In the genomic region with DNA sequence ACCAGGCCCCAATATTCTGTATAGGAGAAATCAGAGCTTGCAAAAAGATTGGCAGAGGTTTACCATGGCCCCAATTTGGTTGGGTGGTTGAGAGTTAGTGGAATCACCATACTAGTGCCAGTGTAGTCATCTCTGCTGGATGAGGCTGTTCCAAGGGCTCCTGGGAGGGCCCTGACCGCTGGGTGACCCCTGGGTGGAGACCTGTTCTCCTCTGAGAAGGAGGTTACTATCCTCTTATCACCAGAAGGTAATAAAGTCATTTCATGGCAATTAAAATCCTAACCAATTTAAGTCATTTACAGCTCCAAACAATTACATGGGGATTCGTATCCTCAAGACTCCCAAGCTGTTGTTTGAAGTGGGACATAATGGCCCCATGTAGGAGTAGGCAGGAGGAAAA, we compare ENCODE assay signal across 28 mouse cellular contexts. TPM values are rescaled to one million over a fixed set of nuclear protein-coding genes. Genes with fewer than 3 reads are reported as not detected.
"Had no signal": no experiment of that assay in that cellular context is flagged by ENCODE, and none has a peak within 500 bp of the region (broad histone marks: within the 10 kb centered on the region; RNA-seq: fewer than 3 reads in every experiment).

No protein-coding gene starts in this region.

- H3K36me3 ChIP-seq: heart, embryonic 10.5 days; heart, embryonic 12.5 days; hindbrain, embryonic 10.5 days; hindbrain, embryonic 12.5 days; kidney, embryonic 15.5 days; limb, embryonic 10.5 days; limb, embryonic 12.5 days; liver, embryonic 13.5 days; liver, embryonic 15.5 days had no signal

- H3K27me3 ChIP-seq: heart, embryonic 12.5 days; hindbrain, embryonic 12.5 days; kidney, embryonic 15.5 days; limb, embryonic 12.5 days; liver, embryonic 13.5 days; liver, embryonic 15.5 days had no signal

- H3K4me3 ChIP-seq: gastrocnemius, adult 2 months; heart, embryonic 10.5 days; heart, embryonic 12.5 days; hindbrain, embryonic 10.5 days; hindbrain, embryonic 12.5 days; kidney, embryonic 15.5 days; left cerebral cortex, adult 2 months; limb, embryonic 10.5 days; limb, embryonic 12.5 days; liver, embryonic 13.5 days; liver, embryonic 15.5 days had no signal

- DNase-seq: gastrocnemius, adult 2 months; gastrocnemius, postnatal 10 days; gastrocnemius, postnatal 25 days; heart, adult 18-20 months; heart, postnatal 10 days; heart, postnatal 4 days; kidney, adult 18-20 months; kidney, adult 9 months; kidney, postnatal 14 days; kidney, postnatal 4 days; layer of hippocampus, adult 9-11 months; liver; liver, embryonic 13.5 days had no signal

- ATAC-seq: hindbrain, embryonic 16.5 days; inflammation-experienced regulatory T-cells, adult 6 months had no signal

- H3K9ac ChIP-seq: heart, embryonic 12.5 days; hindbrain, embryonic 12.5 days; hindbrain, embryonic 14.5 days; kidney, embryonic 15.5 days; limb, embryonic 12.5 days; liver, embryonic 13.5 days; liver, embryonic 15.5 days had no signal

- H3K27ac ChIP-seq: gastrocnemius, adult 2 months; heart, embryonic 10.5 days; hindbrain, embryonic 10.5 days; hindbrain, embryonic 12.5 days; hindbrain, embryonic 14.5 days; kidney, embryonic 15.5 days; kidney, postnatal 0 days; left cerebral cortex, adult 2 months; limb, embryonic 10.5 days; limb, embryonic 12.5 days; liver, embryonic 13.5 days; liver, embryonic 15.5 days had no signal

- H3K4me2 ChIP-seq: heart, embryonic 12.5 days; hindbrain, embryonic 12.5 days; hindbrain, embryonic 14.5 days; kidney, embryonic 15.5 days; limb, embryonic 12.5 days; liver, embryonic 11.5 days; liver, embryonic 13.5 days; liver, embryonic 15.5 days had no signal

- H3K9me3 ChIP-seq: heart, embryonic 10.5 days; heart, embryonic 12.5 days; hindbrain, embryonic 10.5 days; hindbrain, embryonic 12.5 days; kidney, embryonic 15.5 days; limb, embryonic 10.5 days; limb, embryonic 12.5 days; liver, embryonic 13.5 days; liver, embryonic 15.5 days had no signal

- H3K4me1 ChIP-seq: heart, embryonic 12.5 days; hindbrain, embryonic 10.5 days; hindbrain, embryonic 12.5 days; kidney, embryonic 15.5 days; limb, embryonic 10.5 days; limb, embryonic 12.5 days; liver, embryonic 13.5 days; liver, embryonic 15.5 days had no signal

RNA-seq across cellular contexts. Expression of gene Isx, which starts 24.3 kb away (rescaled TPM):
- polyA plus RNA-seq: frontal cortex, adult 2 months; heart, embryonic 12.5 days; hindbrain, embryonic 10.5 days; hindbrain, embryonic 12.5 days; hindbrain, embryonic 14.5 days; hindbrain, embryonic 16.5 days; kidney, embryonic 15.5 days; limb, embryonic 10.5 days; limb, embryonic 12.5 days; liver, embryonic 13.5 days; liver, embryonic 15.5 days had no signal
